Mouse (Mus musculus) lung, embryonic 15.5 days (tissue): ENCODE measurements at regions not wholly inside any gene's neighbourhood (a gene's known extent, or its start where the extent isn't known, plus 50 kb on each side); places are given as distances from the start of the nearest gene placed in this dataset. TPM values are rescaled to one million over a fixed set of nuclear protein-coding genes. Genes with fewer than 3 reads are reported as not detected.

Experiments
- ATAC-seq: fragments of 200-750 bp; cut with Nextera tagmentation; 2 replicates; pipeline ENCODE4 v1.8.0; 2017; ENCODE audit warnings: moderate number of reproducible peaks, borderline replicate concordance; ENCODE audit not compliant: low FRiP score, low TSS enrichment; ENCODE audit errors: extremely low read depth
- H3K27ac ChIP-seq: fragments of 300-500 bp; sonication (generic); 2 replicates; pipeline ENCODE4 v1.5.1; 2015; ENCODE audit warnings: moderate library complexity, mild to moderate bottlenecking, inconsistent platforms
- H3K27me3 ChIP-seq: fragments of 300-500 bp; sonication (generic); 2 replicates; pipeline ENCODE4 v1.6.1; 2015; ENCODE audit warnings: inconsistent platforms
- H3K36me3 ChIP-seq: fragments of 300-500 bp; sonication (generic); 2 replicates; pipeline ENCODE4 v1.6.1; 2015; ENCODE audit warnings: inconsistent platforms
- H3K4me1 ChIP-seq: fragments of 300-500 bp; sonication (generic); 2 replicates; pipeline ENCODE4 v1.6.1; 2015; ENCODE audit warnings: inconsistent platforms
- H3K4me2 ChIP-seq: fragments of 300-500 bp; sonication (generic); 2 replicates; pipeline ENCODE4 v1.6.1; 2015; ENCODE audit warnings: inconsistent platforms, mild to moderate bottlenecking, moderate library complexity
- H3K4me3 ChIP-seq: fragments of 300-500 bp; sonication (generic); 2 replicates; pipeline ENCODE4 v1.5.1; 2015; ENCODE audit warnings: mild to moderate bottlenecking, inconsistent platforms
- H3K9ac ChIP-seq: fragments of 300-500 bp; sonication (generic); 2 replicates; pipeline ENCODE4 v1.6.1; 2015; ENCODE audit warnings: inconsistent platforms
- H3K9me3 ChIP-seq: fragments of 300-500 bp; sonication (generic); 2 replicates; pipeline ENCODE4 v1.6.1; 2016; ENCODE audit warnings: inconsistent platforms
- WGBS: fragments of 180-500 bp; shearing (Covaris S2); methylation state at CpG from one replicate; pipeline ENCODE4 v1.1.7; 2015; 5-methylcytosine and 5-hydroxymethylcytosine counted together
- microRNA-seq: library from miRNA; unstranded; fragments of <30 nt; microRNA quantifications from one replicate; pipeline ENCODE4, GENCODE M21; 2016

DNA sequence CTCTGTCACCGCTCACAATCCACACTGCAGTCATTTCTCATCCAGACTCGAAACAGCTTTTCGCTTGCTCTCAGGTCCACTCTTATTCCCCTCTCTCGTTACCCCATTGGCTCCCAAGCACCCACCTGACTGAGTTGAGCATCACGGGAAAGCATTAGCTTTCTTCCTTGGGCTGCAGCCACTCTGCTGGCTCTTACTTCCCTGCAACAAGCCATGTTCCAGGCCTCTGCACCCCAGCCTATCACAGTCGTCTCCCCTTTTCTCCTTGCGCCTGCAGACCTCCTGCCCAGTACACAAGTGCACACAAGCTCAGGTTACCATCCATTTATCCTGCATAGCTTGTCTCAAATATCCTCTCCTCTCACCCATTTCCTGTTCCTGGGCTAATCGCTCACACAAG is 88.5 kb upstream of the Tmem260 start:
- Histone ChIP-seq H3K27ac (no peak overlapping the region), H3K4me2 (no peak overlapping the region), H3K9ac (no peak overlapping the region), H3K4me1 (no peaks in the 10 kb centered on the region), H3K27me3 (peaks cover 4% of the 10 kb centered on the region; the same call in 1 of the 2 replicates), H3K36me3 (no peaks in the 10 kb centered on the region), H3K4me3 (no peak overlapping the region), H3K9me3 (no peaks in the 10 kb centered on the region)
- WGBS, result 66% methylated on average over 8 of the region's 8 CpGs
- ATAC-seq, result no peak

DNA sequence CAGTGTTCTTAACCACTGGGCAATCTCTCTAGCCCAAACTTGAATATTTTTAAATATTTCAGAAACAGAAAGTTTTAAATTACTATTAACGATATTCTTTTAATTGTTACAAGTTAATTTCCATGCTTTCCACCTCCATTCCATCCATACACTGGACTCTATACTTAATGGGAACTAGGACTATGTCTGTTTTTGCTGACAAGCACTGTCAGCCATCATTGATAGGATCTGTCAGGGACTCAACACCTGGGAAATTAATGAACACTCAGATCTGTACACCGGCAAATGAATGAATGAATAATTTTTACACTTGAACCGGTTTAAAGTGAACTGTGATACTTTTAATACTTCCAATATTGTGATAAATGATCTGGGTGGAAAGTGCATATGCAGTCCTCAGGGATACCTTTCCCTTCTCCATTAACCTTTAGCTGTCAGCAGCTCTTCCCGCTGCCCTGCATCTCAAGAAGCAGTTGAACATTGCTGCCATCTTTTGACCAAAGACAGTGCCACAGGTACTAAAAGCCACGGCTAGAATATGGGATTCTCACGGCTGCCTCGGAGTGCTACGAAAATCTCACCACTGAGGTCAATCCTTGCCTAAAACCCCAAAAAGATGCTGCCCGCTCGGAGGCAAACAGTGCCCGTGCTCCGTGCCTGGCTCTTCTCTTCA is 87.3 kb upstream of the Tmem260 start:
- H3K27me3 ChIP-seq, result peaks cover 4% of the 10 kb centered on the region; the same call in 1 of the 2 replicates
- WGBS, result 37% methylated on average over 12 of the region's 12 CpGs
- H3K9ac ChIP-seq, result no peak overlapping the region
- H3K4me2 ChIP-seq, result no peak overlapping the region
- no peaks in the 10 kb centered on the region for H3K9me3 ChIP-seq
- H3K4me1 ChIP-seq, result no peaks in the 10 kb centered on the region
- H3K36me3 ChIP-seq, result no peaks in the 10 kb centered on the region
- H3K27ac ChIP-seq, result no peak overlapping the region
- no peak for ATAC-seq
- no peak overlapping the region for H3K4me3 ChIP-seq

DNA sequence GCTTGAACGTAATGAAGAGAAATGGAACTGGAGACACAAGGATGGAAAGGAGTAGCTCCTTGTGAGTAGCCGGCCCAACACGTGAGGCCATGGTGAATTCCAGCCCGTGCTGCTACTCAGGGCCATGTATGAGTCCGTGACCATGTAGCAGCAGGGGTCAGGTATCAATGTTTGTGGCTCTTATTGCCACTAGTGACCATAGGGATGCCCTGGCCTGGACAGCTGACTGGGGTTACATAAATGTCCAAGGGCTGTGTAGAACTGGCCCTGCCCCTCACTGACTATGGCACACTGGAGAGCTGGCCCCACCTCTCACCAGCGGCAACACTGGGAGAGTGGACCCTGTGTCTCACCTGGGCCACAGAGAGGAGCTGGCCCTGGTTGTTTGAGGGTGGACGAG is 84.1 kb upstream of the Tmem260 start:
- ATAC-seq, result no peak
- WGBS, result 89% methylated on average over 6 of the region's 7 CpGs

DNA sequence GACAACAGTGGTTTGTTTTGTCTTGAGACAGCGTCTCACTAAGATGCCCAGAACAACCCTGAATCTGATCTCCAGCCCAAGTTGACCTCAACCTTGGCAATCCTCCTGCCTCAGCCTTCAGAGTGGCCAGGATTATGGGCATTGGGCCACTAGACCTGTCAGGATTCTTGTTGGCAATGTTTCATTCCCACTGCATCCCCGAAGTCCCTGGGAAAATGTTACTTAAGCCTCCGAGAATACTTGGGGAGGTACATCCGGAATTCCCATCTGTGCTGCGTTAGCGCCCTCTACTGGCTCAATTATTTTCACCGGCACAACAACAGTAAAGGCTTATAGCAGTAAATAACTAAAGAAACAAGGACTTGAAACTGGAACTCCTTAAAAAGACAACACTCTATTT is 78.9 kb upstream of the Tmem260 start:
- Histone ChIP-seq H3K4me3 (no peak overlapping the region), H3K9ac (no peak overlapping the region), H3K4me2 (no peak overlapping the region), H3K9me3 (no peaks in the 10 kb centered on the region), H3K36me3 (no peaks in the 10 kb centered on the region), H3K4me1 (no peaks in the 10 kb centered on the region), H3K27ac (no peak overlapping the region), H3K27me3 (peaks cover 16% of the 10 kb centered on the region; the same call in 1 of the 2 replicates)
- 15% methylated on average over 7 of the region's 7 CpGs for WGBS
- 0 out of 2 replicates have a peak, but pooled peaks have one; percentile 14 for ATAC-seq

More for the DNA sequence above, 84.1 kb upstream of the Tmem260 start:
- H3K27me3 ChIP-seq, result peaks cover 4% of the 10 kb centered on the region; the same call in 1 of the 2 replicates
- no peaks in the 10 kb centered on the region for H3K36me3 ChIP-seq
- H3K4me2 ChIP-seq, result no peak overlapping the region
- no peak overlapping the region for H3K4me3 ChIP-seq
- no peak overlapping the region for H3K27ac ChIP-seq
- no peaks in the 10 kb centered on the region for H3K9me3 ChIP-seq
- H3K4me1 ChIP-seq, result no peaks in the 10 kb centered on the region
- no peak overlapping the region for H3K9ac ChIP-seq

DNA sequence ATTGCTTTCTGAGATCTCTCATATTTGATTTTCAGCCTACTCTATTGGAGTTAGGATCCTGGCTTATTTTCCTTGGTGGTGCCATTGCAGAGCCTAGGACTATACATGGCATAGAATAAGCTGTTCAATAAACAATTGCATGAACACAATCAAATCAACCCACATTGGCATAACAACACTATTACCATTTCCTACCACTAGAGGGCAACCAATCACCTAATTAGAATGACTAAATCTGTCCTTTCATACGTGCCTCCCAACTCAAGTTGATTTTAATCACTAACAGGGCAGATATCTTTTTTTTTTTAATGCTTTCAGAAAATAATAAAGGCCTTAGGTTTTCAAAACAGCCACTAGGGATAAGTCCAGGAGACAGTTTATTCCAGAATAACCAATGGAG is 75.6 kb upstream of the Tmem260 start:
- H3K27ac ChIP-seq, result no peak overlapping the region
- H3K4me2 ChIP-seq, result no peak overlapping the region
- H3K9me3 ChIP-seq, result no peaks in the 10 kb centered on the region
- no peak overlapping the region for H3K9ac ChIP-seq
- peaks cover 16% of the 10 kb centered on the region; the same call in 1 of the 2 replicates for H3K27me3 ChIP-seq
- WGBS, result 2% methylated on average over 1 of the region's 1 CpGs
- no peaks in the 10 kb centered on the region for H3K36me3 ChIP-seq
- no peaks in the 10 kb centered on the region for H3K4me1 ChIP-seq
- ATAC-seq, result no peak
- no peak overlapping the region for H3K4me3 ChIP-seq

DNA sequence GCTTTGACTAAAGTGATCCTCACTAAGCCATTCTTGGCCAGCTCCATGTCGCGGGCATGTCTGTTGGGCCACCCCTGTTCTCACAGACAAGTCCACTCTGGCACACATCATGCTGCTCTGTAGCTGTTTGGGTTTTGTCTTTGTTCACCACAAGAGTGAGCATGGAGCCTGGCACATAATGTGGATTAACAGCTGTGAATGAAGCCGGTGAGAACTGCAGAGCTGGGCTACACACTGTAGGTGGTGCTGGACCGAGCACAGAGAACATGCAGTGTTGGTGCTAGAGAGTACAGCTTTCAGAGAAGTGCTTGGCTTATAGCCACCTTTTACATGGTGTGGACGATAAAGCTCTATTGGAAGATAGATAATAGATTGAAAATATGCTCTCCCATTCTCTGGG is 74.2 kb upstream of the Tmem260 start:
- 0 out of 2 replicates have a peak, but pooled peaks have one; percentile 8 for ATAC-seq
- no peak overlapping the region for H3K27ac ChIP-seq
- 49% methylated on average over 5 of the region's 5 CpGs for WGBS

DNA sequence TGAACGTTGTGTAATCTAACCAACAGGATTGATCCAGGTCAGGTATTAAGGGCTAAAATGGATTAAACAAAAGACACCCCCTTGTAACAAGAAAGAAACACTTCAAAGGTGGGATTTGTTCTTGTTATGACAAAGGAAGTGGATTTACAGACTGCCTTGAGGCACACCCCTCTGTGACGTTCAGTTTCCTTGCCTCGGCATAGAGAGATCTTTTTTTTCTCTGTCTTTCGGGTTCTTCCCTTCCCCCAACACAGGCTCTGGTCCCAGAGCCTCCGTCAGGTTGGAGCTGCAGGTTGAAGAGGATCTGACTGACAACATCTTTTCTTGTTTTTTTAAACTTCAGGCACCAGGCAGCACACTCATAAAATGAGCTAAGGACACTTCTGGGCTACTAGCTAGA is 69.8 kb upstream of the Tmem260 start:
- H3K27ac ChIP-seq, result no peak overlapping the region
- H3K4me2 ChIP-seq, result no peak overlapping the region
- H3K36me3 ChIP-seq, result no peaks in the 10 kb centered on the region
- no peaks in the 10 kb centered on the region for H3K4me1 ChIP-seq
- H3K9me3 ChIP-seq, result no peaks in the 10 kb centered on the region
- 23% methylated on average over 5 of the region's 5 CpGs for WGBS
- 0 out of 2 replicates have a peak, but pooled peaks cover 5% of the 10 kb centered on the region for H3K27me3 ChIP-seq
- no peak overlapping the region for H3K9ac ChIP-seq
- ATAC-seq, result no peak
- no peak overlapping the region for H3K4me3 ChIP-seq

More for the DNA sequence above, 74.2 kb upstream of the Tmem260 start:
- H3K9ac ChIP-seq, result no peak overlapping the region
- H3K9me3 ChIP-seq, result no peaks in the 10 kb centered on the region
- H3K4me2 ChIP-seq, result no peak overlapping the region
- H3K4me1 ChIP-seq, result no peaks in the 10 kb centered on the region
- H3K4me3 ChIP-seq, result no peak overlapping the region
- peaks cover 21% of the 10 kb centered on the region; the same call in 1 of the 2 replicates for H3K27me3 ChIP-seq
- no peaks in the 10 kb centered on the region for H3K36me3 ChIP-seq

Small RNA genes lying in the stretch of these regions (microRNA-seq; reads per million reads assigned to microRNA genes)
- not detected for gene Gm23881
